Mouse (Mus musculus): Measurements from ENCODE around the gene Polr2l. TPM values are rescaled to one million over a fixed set of nuclear protein-coding genes. Genes with fewer than 3 reads are reported as not detected.

The Polr2l gene
- polyA plus RNA-seq (2012; rRNA removed), result 47.0 and 48.7 TPM in 2 replicates

DNA sequence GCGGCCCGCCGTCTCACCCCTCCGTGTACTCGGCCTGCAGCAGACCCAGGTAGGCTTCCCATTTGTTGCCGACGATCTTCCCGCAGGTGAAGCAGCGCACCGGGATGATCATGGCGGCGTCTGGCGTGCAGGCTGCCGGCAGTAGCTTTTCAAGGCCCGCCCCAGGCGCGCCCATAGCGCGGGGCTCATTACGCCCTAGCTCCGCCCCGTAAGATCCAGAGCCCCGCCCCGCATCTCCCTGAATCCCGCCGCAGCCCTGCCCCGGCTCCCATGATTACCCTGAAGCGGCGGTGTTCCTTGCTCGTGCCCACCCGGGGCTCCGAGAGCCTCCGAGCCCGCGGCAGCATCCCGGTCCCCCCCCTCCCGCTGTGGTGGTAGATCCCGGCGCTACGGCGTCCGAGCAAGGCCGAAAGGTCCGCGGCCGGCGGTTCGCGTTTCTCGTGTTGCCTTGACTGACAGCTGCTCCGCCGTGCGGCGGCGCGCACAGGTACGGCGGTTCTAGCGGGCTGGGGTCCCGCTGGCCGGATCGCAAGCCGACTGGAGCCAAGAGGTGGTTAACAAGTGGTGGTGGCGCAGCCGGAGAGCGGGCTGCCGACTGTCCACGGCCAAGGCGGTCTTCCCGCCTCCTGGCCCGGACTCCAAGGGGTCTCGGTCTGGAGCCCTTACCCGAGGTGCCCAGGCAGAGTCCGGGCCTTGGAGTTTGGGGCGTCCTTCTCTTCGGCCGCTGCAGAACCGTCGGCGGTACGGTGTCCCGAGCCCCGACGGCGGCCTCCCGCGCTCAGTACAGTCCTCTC lies at the start of gene Polr2l, which contains the start of gene Tspan4:
Gene Polr2l, minus strand, starts transcription at position 122 of the 794 bp plus-strand sequence.
Gene Tspan4, plus strand, starts transcription at position 230 of the 794 bp plus-strand sequence.
- no peak for TF ChIP-seq CTCF (IDR thresholded peaks at IDR 0.05; ENCODE audit: borderline replicate concordance, extremely low read depth, insufficient read depth, insufficient read length)
- no peak for TF ChIP-seq POLR2A (IDR thresholded peaks at IDR 0.05; ENCODE audit: borderline replicate concordance, extremely low read depth, insufficient read depth, insufficient read length, poor library complexity, severe bottlenecking)
- peak; percentile 94 for DNase-seq (ENCODE audit: low read depth)

- TF ChIP-seq CTCF (IDR thresholded peaks at IDR 0.05; ENCODE audit: borderline replicate concordance, extremely low read depth, insufficient read depth, insufficient read length), result no peak
- DNase-seq (ENCODE audit: low read depth), result no peak
Observed at GRCm38 (mm10) chr7:141524271-141524670, 49.3 kb upstream of the Polr2l start.

- no peak for DNase-seq (ENCODE audit: low read depth)
- TF ChIP-seq POLR2A (IDR thresholded peaks at IDR 0.05; ENCODE audit: borderline replicate concordance, extremely low read depth, insufficient read depth, insufficient read length, poor library complexity, severe bottlenecking) (no peak), CTCF (IDR thresholded peaks at IDR 0.05; ENCODE audit: borderline replicate concordance, extremely low read depth, insufficient read depth, insufficient read length) (no peak)
Observed at GRCm38 (mm10) chr7:141523007-141523406, 48.1 kb upstream of the Polr2l start.

DNA sequence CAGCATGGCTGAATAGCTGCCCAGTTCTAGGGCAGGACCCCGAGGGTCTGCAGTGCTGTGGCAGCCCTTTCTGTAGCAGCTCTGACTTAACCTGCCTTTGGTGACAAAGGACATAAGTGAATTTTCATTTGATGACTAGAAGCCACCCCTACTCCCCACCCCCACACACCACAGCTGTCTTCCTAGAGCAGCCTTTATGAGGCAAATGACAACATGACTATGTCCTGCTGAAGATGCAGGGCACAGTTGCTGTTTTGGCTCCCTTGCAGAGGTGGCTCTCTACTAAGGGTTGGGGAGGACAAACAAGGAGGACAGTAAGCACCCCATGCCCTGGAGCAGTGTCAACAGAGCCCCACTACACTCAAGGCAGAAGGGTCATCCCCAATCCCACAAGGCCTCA lies 44.9 kb upstream of the Polr2l start:
- DNase-seq (ENCODE audit: low read depth), result no peak
- TF ChIP-seq CTCF (IDR thresholded peaks at IDR 0.05; ENCODE audit: borderline replicate concordance, extremely low read depth, insufficient read depth, insufficient read length), result no peak
- no peak for TF ChIP-seq POLR2A (IDR thresholded peaks at IDR 0.05; ENCODE audit: borderline replicate concordance, extremely low read depth, insufficient read depth, insufficient read length, poor library complexity, severe bottlenecking)

GRCm38 (mm10) chr7:141518926-141519325 lies 44.0 kb upstream of the Polr2l start:
- no peak for DNase-seq (ENCODE audit: low read depth)
- no peak for TF ChIP-seq POLR2A (IDR thresholded peaks at IDR 0.05; ENCODE audit: borderline replicate concordance, extremely low read depth, insufficient read depth, insufficient read length, poor library complexity, severe bottlenecking)

DNA sequence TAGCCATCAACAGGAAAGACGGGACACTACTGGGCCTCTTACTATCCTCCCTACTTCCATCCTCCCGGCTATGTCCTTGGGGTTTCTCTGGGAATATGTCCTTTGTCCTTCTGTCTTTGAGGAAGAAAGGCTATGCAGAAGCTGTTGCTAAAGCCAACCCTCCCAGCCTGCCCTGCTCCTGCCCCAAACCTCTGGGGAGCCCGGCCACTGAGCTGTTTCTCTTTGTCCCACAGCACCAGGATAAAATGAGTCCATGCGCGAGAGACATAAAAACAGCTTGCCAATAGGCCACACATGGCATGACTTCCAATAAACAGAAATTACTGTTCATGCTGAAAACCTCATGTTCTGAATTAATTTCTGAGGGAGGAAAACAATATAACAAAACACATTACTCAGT lies 43.4 kb upstream of the Polr2l start:
- DNase-seq (ENCODE audit: low read depth), result no peak
- TF ChIP-seq CTCF (IDR thresholded peaks at IDR 0.05; ENCODE audit: borderline replicate concordance, extremely low read depth, insufficient read depth, insufficient read length) (no peak), POLR2A (IDR thresholded peaks at IDR 0.05; ENCODE audit: borderline replicate concordance, extremely low read depth, insufficient read depth, insufficient read length, poor library complexity, severe bottlenecking) (no peak)

GRCm38 (mm10) chr7:141517638-141518037 lies 42.7 kb upstream of the Polr2l start:
- DNase-seq (ENCODE audit: low read depth), result no peak
- TF ChIP-seq POLR2A (IDR thresholded peaks at IDR 0.05; ENCODE audit: borderline replicate concordance, extremely low read depth, insufficient read depth, insufficient read length, poor library complexity, severe bottlenecking), result no peak

DNA sequence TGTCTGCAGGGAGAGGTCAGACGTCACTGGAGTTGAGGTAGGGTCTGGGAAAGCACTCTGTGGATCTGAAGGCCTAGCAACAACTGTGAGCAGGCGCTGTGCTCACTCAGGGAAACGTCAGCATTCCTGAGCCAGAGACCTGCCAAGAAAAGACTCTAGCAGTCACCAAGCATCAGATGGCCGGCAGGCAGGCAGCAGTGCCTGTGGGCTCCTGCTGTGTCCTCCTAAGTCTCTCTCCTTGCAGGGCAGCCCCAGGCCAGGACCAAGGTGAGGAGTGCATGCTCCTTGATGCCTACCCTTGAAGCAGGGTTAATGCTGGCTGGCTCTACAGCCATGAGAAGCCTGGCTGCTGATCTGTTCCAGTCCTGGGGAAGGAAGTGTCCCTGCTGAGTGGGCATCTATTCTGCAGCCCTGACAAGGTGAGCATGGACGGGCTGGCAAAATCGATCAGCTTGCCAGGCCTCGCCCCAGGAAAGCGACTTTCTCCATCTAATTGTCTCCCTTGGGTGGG lies 35.8 kb upstream of the Polr2l start:
- no peak for DNase-seq (ENCODE audit: low read depth)

GRCm38 (mm10) chr7:141510196-141510595 lies 35.3 kb upstream of the Polr2l start:
- DNase-seq (ENCODE audit: low read depth), result no peak
- TF ChIP-seq POLR2A (IDR thresholded peaks at IDR 0.05; ENCODE audit: borderline replicate concordance, extremely low read depth, insufficient read depth, insufficient read length, poor library complexity, severe bottlenecking) (no peak), CTCF (IDR thresholded peaks at IDR 0.05; ENCODE audit: borderline replicate concordance, extremely low read depth, insufficient read depth, insufficient read length) (no peak)

More for the DNA sequence above, 35.8 kb upstream of the Polr2l start:
- no peak for TF ChIP-seq POLR2A (IDR thresholded peaks at IDR 0.05; ENCODE audit: borderline replicate concordance, extremely low read depth, insufficient read depth, insufficient read length, poor library complexity, severe bottlenecking)
- TF ChIP-seq CTCF (IDR thresholded peaks at IDR 0.05; ENCODE audit: borderline replicate concordance, extremely low read depth, insufficient read depth, insufficient read length), result no peak

GRCm38 (mm10) chr7:141508160-141508559 lies 33.2 kb upstream of the Polr2l start:
- TF ChIP-seq POLR2A (IDR thresholded peaks at IDR 0.05; ENCODE audit: borderline replicate concordance, extremely low read depth, insufficient read depth, insufficient read length, poor library complexity, severe bottlenecking) (no peak), CTCF (IDR thresholded peaks at IDR 0.05; ENCODE audit: borderline replicate concordance, extremely low read depth, insufficient read depth, insufficient read length) (no peak)
- peak; percentile 9 for DNase-seq (ENCODE audit: low read depth)

GRCm38 (mm10) chr7:141506278-141506677 lies 31.3 kb upstream of the Polr2l start:
- TF ChIP-seq CTCF (IDR thresholded peaks at IDR 0.05; ENCODE audit: borderline replicate concordance, extremely low read depth, insufficient read depth, insufficient read length), result no peak
- no peak for TF ChIP-seq POLR2A (IDR thresholded peaks at IDR 0.05; ENCODE audit: borderline replicate concordance, extremely low read depth, insufficient read depth, insufficient read length, poor library complexity, severe bottlenecking)
- no peak for DNase-seq (ENCODE audit: low read depth)

DNA sequence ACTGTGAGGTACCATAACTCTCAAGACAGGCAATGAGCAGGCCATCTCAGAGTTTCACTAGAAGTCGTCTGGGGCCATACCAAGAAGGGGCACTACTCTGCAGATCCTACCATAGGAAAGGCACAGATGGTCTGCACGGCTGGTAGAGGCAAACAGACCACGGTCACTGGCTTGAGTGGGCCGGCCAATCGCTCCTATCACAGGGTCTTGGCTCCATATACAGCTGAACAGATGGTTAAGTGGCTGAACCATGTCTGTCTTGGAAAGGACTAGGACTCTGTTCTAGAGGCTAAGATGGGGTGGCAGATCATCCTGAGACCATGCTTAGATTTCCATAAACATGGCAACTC lies 27.6 kb upstream of the Polr2l start:
- TF ChIP-seq POLR2A (IDR thresholded peaks at IDR 0.05; ENCODE audit: borderline replicate concordance, extremely low read depth, insufficient read depth, insufficient read length, poor library complexity, severe bottlenecking), result no peak
- TF ChIP-seq CTCF (IDR thresholded peaks at IDR 0.05; ENCODE audit: borderline replicate concordance, extremely low read depth, insufficient read depth, insufficient read length), result no peak
- no peak for DNase-seq (ENCODE audit: low read depth)
